Mouse (Mus musculus) testis, adult 10 weeks (tissue): ENCODE measurements around the gene Rrbp1. TPM values are rescaled to one million over a fixed set of nuclear protein-coding genes. Genes with fewer than 3 reads are reported as not detected.

Experiments
- polyA plus RNA-seq: library from polyadenylated mRNA; stranded (reverse); fragments of 350-450 nt; fragmentation: Illumina TruSeq; extraction: RNeasy Lipid Tissue Mini Kit (QIAGEN cat#74804); gene quantifications from one replicate; pipeline ENCODE4 v1.2.3, GENCODE M21; 2014; ENCODE audit warnings: low read depth, low replicate concordance

Gene Rrbp1
- polyA plus RNA-seq, result 81.6 TPM

DNA sequence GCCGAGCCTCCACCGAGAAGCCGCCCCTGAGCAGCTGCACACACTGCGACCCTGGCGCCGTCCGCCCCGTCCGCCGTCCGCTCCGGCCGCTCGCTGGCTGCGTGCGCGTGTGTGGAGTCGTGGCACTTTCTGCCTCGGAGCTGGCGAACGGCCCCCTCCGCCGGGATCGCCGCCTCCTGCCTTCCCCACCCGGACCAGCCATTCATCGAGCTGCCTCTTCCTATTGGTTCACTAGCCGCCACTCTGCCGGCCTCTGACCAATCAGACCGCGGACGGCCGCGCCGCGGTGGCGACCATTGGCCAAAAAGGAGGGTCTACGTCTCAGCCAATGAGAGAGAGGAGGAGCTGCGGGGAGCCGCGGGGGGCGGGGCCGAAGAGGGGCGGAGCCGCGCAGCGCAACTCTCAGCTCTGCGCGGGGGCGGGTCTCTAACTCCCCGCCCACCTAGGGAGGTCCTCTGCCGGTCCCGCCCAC, at the start of gene Rrbp1:
TSS of gene Rrbp1 (minus strand) at position 184 of the 472 bp plus-strand sequence.

DNA sequence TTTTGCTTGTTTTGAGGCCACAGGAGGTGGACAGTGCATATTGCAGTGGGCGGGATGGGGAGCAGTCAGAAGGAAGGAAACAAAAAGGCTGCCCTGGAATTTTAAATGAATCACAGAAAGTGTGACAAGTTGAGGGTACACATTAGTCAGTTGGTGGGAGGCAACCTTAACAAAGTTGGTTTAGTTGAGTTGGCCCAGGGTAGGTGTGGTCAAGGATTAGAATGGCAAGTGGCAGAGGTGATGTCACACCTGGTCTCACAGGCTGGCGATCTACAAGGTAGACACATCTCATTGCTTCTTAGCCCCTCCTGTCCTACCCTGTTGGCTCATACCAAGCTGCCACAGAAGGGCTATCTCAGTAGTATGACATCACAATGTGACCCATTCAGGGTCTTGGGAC, 21.6 kb upstream of the Rrbp1 start, which contains the start of gene Banf2:
TSS of gene Banf2 (plus strand) at position 396 of the 400 bp plus-strand sequence.

DNA sequence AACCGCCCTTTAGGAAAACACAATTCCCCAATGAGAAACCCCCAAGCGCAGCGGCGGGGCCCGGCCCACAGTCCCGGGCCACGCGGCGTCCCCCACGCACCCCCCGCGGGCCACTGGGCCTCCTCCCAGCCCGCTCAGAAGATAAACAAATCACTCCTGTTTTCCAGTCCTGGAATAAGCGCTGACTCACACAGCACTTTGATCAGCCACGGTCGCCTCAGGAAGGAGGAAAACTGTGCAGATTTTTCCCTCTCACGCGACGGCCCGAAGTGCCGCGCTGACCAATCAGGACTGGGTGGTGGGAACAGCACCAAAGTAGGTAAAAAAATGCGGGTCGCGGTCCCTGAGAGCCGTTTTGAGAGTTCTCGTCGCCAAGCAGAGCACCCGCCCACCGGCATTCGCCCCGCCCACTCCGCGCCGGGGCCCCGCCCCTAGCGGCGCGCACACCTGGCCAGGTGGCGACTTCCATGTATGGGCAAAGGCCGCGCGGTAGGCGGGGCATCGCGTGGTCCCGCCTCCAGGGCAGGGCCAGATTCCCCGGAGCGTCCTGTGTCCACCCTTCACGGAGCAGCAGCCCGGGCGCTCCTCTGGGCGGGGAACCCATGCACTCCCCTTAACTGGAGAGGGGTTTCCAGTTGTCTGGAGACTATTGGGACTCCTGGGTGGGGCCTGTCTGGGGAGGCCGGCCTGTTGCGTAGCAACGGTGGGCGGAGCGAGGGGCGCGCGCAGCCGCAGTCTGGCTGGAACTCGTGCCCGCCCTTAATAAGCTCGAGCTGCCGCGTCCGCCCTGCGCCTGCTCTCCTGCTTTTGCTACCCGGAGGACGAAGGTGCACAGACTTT, 96.1 kb downstream of the Rrbp1 start, which contains the start of gene Dstn:
TSS of gene Dstn (plus strand) at position 561 of the 840 bp plus-strand sequence.

Other genes starting within 250 kb of the Rrbp1 start
- gene Bfsp1, start 148.1 kb downstream of the Rrbp1 start, polyA plus RNA-seq, result 0.32 TPM
- gene Dstn, start 95.9 kb downstream of the Rrbp1 start, polyA plus RNA-seq, result 133 TPM
- 28.6 TPM for gene Banf2, start 21.8 kb upstream of the Rrbp1 start, polyA plus RNA-seq